Mouse (Mus musculus) left cerebral cortex, postnatal 4 days (tissue): ENCODE results near the gene Xlr3b. TPM values are rescaled to one million over a fixed set of nuclear protein-coding genes. Genes with fewer than 3 reads are reported as not detected.
"Not testable (repeated sequence)": the region's sequence is repeated elsewhere in the genome, so short reads cannot be mapped to it uniquely, and the experiment has no call there.

Experiments used
- DNase-seq: peaks from one replicate; pipeline ENCODE4 v3.0.0-alpha.2; 2022
- intact Hi-C: fragments of 180-260 bp; cut with DNase I; formaldehyde crosslinking; loops from one replicate; pipeline ENCODE4 v1.15.1; 2025
- total RNA-seq, 2 experiments: library from RNA; stranded (reverse); gene quantifications; 2 replicates each; pipeline ENCODE4 v1.2.3; 2021

Gene Xlr3b
- 10 to 100 TPM in 1 of 2 experiments, 1 to 10 TPM in 1; 3.6 to 13.1 TPM for total RNA-seq

- DNase-seq, result peak; percentile 7
- intact Hi-C loops, result not testable (repeated sequence)
Measured at GRCm38 (mm10) chrX:73191934-73192333, at the start of gene Xlr3b. TSS of gene Xlr3b (plus strand) at chrX:73192207.

GRCm38 (mm10) chrX:73143218-73143618, 48.8 kb upstream of the Xlr3b start:
- DNase-seq, intact Hi-C loops: not testable (repeated sequence)

DNA sequence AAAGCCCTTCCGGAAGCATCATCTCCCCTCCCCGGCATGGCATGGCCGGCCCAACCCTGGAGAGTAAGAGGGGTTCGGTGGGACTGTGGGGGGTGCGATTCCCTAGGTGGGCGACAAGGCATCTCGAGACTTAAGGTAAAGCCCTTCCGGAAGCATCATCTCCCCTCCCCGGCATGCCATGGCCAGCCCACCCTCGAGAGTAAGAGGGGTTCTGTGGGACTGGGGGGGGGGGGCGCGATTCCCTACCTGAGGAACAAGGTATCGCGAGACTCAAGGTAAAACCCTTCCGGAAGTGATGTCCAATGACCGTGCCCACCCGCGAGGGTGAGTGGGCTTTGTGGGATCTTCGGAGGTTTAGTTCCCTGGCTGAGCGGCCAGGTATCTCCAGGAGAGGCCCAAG, 43.5 kb upstream of the Xlr3b start, which contains the start of gene Xlr5b:
Xlr5b (plus strand) TSS at position 301 of the 400 bp plus-strand sequence.
- intact Hi-C loops, result not testable (repeated sequence)

GRCm38 (mm10) chrX:73149350-73149749, 42.7 kb upstream of the Xlr3b start, which contains the start of gene DXBay18:
TSS of gene DXBay18 (minus strand) at chrX:73149450.
- DNase-seq, intact Hi-C loops: not testable (repeated sequence)

More for the DNA sequence above, 43.5 kb upstream of the Xlr3b start, which contains the start of gene Xlr5b:
- not testable (repeated sequence) for DNase-seq

DNA sequence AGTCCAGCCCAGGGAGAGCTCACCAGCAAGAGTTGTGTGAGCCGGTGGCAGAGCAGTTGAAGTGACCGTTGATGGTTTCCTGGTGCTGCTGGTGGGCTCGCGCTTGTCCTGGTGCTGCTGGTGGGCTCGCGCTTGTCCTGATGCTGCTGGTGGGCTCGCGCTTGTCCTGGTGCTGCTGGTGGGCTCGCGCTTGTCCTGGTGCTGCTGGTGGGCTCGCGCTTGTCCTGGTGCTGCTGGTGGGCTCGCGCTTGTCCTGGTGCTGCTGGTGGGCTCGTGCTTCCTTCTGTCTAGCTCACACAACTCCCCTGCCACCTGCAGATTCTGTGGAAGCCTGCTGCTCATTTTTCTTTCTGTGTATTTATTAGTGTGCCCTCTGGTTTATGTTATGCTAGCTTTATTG, 15.1 kb upstream of the Xlr3b start, which contains the start of gene Spin2d:
Spin2d (minus strand) TSS at position 101 of the 400 bp plus-strand sequence.
- DNase-seq, intact Hi-C loops: not testable (repeated sequence)

DNA sequence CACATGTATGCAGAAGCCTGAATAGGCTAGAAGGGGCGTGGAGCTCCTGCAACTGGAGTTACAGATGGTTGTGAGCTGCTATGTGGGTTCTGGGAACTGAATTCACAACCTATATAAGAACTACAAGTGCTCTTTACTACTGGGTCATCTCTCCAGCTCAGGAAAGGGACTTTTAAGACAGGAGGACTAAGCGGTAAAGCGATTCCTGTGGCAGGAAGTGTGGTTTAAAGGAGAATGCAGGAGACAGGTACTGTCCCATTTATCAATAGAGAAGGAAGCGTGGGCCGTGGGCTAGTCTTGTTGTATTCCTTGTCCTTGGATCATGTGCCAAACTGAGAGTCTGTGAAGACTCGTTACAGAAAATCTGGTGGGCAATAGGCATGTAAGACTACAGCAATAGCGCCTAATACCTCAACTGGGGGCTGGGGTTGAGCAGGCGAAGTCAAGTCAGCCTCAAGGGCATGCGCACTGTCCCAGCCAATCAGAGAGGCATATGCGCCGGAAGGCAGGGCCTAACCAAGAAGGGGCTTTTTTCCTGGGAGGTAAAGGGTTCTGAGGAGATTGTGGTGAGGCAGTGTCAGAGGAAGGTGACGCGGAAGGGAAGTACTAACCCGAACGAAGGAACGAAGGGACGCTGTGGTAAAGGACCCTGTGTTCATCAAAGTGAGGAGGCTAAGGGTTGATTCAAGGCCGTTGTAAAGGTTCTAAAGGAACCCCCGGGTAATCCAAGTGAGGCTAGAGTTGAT, 22.0 kb downstream of the Xlr3b start, which contains the start of gene Xlr4b:
Xlr4b (plus strand) TSS at position 515 of the 746 bp plus-strand sequence.
- DNase-seq, intact Hi-C loops: not testable (repeated sequence)

DNA sequence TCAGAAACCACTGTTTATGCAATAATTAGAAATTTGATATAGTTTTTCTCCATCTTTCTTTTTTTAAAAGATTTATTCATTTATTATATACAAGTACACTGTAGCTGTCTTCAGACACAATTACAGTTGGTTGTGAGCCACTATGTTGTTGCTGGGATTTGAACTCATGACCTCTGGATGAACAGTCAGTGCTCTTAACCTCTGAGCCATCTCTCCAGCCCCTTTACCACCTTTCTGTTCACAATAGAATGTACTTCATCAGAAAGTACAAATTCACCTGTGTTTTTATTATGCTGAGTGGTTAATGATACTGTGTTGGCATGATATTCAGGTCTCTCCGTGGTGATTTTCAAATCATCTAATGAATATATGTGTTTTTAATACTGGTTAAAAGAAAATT, 33.4 kb downstream of the Xlr3b start:
- DNase-seq, result no peak
- intact Hi-C loops, result no loop called here

GRCm38 (mm10) chrX:73227914-73228605, 36.1 kb downstream of the Xlr3b start, which contains the start of gene F8a:
TSS of gene F8a (plus strand) at chrX:73228291.
- intact Hi-C loops, result no loop called here
- DNase-seq, result peak; percentile 79

GRCm38 (mm10) chrX:73228606-73229214, 36.7 kb downstream of the Xlr3b start:
- DNase-seq, result peak; percentile 54
- intact Hi-C loops, result no loop called here

DNA sequence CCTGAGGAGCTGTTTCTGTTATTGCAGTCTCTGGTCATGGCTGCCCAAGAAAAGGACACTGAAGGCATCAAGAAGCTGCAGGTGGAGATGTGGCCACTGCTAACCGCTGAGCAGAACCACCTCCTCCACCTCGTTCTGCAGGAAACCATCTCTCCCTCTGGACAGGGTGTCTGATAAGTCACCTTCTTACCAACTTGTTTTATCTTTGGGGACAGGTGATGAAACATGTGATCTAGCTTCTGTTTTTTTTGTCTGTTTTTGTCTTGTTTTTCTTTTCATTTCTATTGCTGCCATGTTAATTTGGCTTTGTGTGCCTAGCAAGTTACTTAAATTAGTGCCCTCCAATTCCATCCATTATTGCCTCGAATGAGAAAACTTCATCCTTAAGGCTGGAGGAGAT, 37.3 kb downstream of the Xlr3b start:
- intact Hi-C loops, result no loop called here
- no peak for DNase-seq

DNA sequence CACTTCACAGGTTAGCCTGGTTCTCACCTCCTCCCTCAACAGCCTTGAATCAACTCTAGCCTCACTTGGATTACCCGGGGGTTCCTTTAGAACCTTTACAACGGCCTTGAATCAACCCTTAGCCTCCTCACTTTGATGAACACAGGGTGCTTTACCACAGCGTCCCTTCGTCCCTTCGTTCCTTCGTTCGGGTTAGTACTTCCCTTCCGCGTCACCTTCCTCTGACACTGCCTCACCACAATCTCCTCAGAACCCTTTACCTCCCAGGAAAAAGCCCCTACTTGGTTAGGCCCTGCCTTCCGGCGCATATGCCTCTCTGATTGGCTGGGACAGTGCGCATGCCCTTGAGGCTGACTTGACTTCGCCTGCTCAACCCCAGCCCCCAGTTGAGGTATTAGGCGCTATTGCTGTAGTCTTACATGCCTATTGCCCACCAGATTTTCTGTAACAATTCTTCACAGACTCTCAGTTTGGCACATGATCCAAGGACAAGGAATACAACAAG, 50.9 kb downstream of the Xlr3b start, which contains the start of gene Xlr4c:
Xlr4c (minus strand) TSS at position 310 of the 505 bp plus-strand sequence.
- DNase-seq, intact Hi-C loops: not testable (repeated sequence)

Other genes with a start within 250 kb of the Xlr3b start
- 1 to 10 TPM; 1.0 to 1.1 TPM for gene Zfp185, start 204.9 kb upstream of the Xlr3b start, total RNA-seq
- under 1 TPM; 0.28 to 0.50 TPM for gene Pnma5, start 155.1 kb upstream of the Xlr3b start, total RNA-seq
- 10 to 100 TPM; 15.7 to 19.2 TPM for gene Pnma3, start 127.4 kb upstream of the Xlr3b start, total RNA-seq
- under 1 TPM; 0.54 to 0.56 TPM for gene Xlr4a, start 109.7 kb upstream of the Xlr3b start, total RNA-seq
- 1 to 10 TPM in 1 of 2 experiments, under 1 TPM in 1; 0.64 to 3.7 TPM for gene Xlr3a, start 95.1 kb upstream of the Xlr3b start, total RNA-seq
- 1 to 10 TPM in 1 of 2 experiments, under 1 TPM in 1; 0.92 to 2.2 TPM for gene Gm14685, start 75.2 kb upstream of the Xlr3b start, total RNA-seq
- under 1 TPM in 1 of 2 experiments, not detected in 1; 0.20 TPM for gene Xlr5b, start 43.4 kb upstream of the Xlr3b start, total RNA-seq
- gene DXBay18, start 42.8 kb upstream of the Xlr3b start, total RNA-seq, result under 1 TPM in 1 of 2 experiments, not detected in 1; 0.46 TPM
- gene Spin2d, start 15.2 kb upstream of the Xlr3b start, total RNA-seq, result not detected
- 1 to 10 TPM in 1 of 2 experiments, under 1 TPM in 1; 0.60 to 1.4 TPM for gene Xlr4b, start 22.1 kb downstream of the Xlr3b start, total RNA-seq
- 10 to 100 TPM; 16.2 to 17.1 TPM for gene F8a, start 36.1 kb downstream of the Xlr3b start, total RNA-seq
- not detected for gene Xlr4c, start 50.9 kb downstream of the Xlr3b start, total RNA-seq
- gene Xlr3c, start 73.2 kb downstream of the Xlr3b start, total RNA-seq, result not detected
- gene Xlr5a, start 100.8 kb downstream of the Xlr3b start, total RNA-seq, result not detected
- gene Xlr5c, start 100.8 kb downstream of the Xlr3b start, total RNA-seq, result not detected
- not detected for gene Gm45015, start 144.6 kb downstream of the Xlr3b start, total RNA-seq
- gene Zfp275, start 150.4 kb downstream of the Xlr3b start, total RNA-seq, result 10 to 100 TPM; 20.3 to 20.7 TPM
- under 1 TPM in 1 of 2 experiments, not detected in 1; 0.18 TPM for gene Gm18336, start 206.5 kb downstream of the Xlr3b start, total RNA-seq
- 1 to 10 TPM; 2.7 to 3.7 TPM for gene Zfp92, start 218.9 kb downstream of the Xlr3b start, total RNA-seq
- not detected for gene Trex2, start 243.1 kb downstream of the Xlr3b start, total RNA-seq